Mouse (Mus musculus): ENCODE results near the gene Fgfr2.

DNA sequence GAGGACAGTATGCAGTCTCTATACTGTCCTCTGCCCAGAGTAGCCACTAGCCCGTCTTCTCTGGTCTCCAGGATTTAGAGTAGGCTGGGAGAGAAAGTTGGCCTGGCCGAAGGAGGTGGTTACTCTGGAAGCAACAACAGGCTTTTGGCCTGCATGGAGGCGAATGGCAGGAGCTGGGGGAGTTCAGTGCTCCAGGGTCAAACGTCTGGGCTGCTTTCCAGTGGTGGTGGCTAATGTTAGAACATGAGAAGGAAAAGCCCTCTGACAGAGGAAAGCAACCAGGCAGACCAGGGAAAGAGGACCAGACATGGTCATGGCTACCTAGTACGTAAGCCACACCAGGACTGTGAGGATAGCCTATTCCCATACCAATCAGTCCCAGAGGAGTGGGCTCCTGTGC is 347.8 kb downstream of the Fgfr2 start:
- no peak for TF ChIP-seq MAX (IDR thresholded peaks at IDR 0.05; ENCODE audit: low read depth)
- TF ChIP-seq POLR2A (IDR thresholded peaks at IDR 0.05; ENCODE audit: insufficient read length, low read depth) = no peak
- TF ChIP-seq USF1 (IDR thresholded peaks at IDR 0.05; ENCODE audit: low read depth) = no peak
- TF ChIP-seq SRF (IDR thresholded peaks at IDR 0.05; ENCODE audit: control insufficient read depth, insufficient read length, low read depth) = no peak
- TF ChIP-seq TCF12 (IDR thresholded peaks at IDR 0.05; ENCODE audit: insufficient read depth, poor library complexity, severe bottlenecking) = no peak
- TF ChIP-seq E2F4 (IDR thresholded peaks at IDR 0.05; ENCODE audit: insufficient read depth) = no peak
- TF ChIP-seq CEBPB (IDR thresholded peaks at IDR 0.05; ENCODE audit: insufficient read depth, poor library complexity, severe bottlenecking) = no peak
- TF ChIP-seq POLR2AphosphoS2 (IDR thresholded peaks at IDR 0.05; ENCODE audit: insufficient read length, low read depth) = no peak
- no peak for TF ChIP-seq REST (IDR thresholded peaks at IDR 0.05; ENCODE audit: insufficient read depth, insufficient read length)
- no peak for TF ChIP-seq MYOG (IDR thresholded peaks at IDR 0.05; ENCODE audit: control insufficient read depth in 1 of 3, insufficient read depth in 1 of 3, insufficient read length in 2 of 3, low read depth in 2 of 3)
- TF ChIP-seq TCF3 (IDR thresholded peaks at IDR 0.05; ENCODE audit: insufficient read length, low read depth) = no peak
